Mouse (Mus musculus) retina, postnatal 1 day (tissue): ENCODE data around the gene Gramd1a.

ENCODE experiments used
- DNase-seq: peaks from one replicate; pipeline ENCODE4 v3.0.0-alpha.2; 2012

Gramd1a gene

DNA sequence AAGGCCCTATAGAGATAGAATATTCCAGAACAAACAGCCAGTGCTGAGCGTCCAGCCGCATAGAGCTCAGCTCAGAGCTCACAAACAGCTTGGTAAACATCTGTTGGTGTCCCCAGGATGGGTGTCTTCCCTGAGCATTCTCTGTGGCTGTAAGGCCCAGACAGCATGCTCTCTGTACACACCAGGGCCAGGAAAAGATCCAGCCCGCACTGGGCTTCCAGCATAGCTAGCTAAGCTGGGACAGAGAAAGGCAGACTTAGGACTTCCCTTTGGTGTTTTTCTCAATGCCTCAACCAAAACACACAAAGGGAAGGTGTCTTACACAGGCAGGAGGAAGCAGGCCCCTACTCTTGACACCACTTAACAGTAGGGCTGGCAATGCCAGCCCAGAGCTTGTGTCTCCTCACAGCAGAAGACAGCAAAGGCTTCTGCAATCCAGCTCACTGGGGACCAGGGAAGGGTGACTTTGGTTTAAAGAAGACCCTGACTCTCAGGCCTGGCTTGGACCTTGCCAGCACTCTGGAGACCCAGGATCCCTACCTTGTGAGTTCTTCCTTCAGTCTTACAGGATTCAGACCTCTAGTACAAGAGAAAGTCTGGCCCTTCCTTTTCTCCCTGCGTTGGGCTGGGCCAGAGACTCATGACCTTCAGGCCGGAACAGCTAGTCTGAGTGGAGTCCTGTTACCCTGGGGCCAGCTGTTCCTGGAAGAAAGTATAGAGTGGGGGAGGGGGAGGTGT is at the start of gene Gramd1a:
Gene Gramd1a, minus strand, starts transcription at position 601 of the 738 bp plus-strand sequence.
- no peak for DNase-seq

DNA sequence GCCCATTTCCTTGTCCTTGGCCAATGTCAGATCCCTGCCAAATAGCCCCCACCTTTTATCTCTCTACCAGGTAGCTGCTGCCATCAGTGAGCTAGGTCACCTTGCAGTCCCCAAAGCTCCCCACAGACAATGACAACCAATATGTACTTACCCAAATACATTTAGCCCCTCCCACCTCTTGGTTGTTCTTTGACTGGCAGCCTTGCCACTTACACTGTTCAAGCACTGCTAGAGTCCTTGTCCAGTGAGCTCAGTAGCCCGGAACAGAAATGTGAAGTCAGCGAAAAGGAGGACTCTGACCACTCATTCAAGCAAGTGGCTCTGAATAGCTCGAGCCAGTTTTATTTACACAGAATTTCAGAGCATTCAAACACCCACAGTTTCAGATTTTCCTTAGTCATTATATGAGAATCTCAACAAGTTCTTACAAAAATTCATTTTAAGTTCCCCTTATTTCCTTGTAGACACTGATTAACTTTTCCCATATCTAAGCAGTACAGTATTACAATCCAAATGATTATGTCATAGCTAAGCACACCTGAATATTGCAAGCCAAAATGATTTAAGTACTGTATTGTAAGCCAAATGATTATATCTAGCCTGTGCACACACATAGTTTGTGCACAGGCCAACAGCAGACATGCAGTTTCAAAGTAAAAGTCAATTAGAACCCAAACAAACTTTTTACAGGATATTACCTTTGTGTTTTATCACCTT is 40.1 kb upstream of the Gramd1a start:
- no peak for DNase-seq

DNA sequence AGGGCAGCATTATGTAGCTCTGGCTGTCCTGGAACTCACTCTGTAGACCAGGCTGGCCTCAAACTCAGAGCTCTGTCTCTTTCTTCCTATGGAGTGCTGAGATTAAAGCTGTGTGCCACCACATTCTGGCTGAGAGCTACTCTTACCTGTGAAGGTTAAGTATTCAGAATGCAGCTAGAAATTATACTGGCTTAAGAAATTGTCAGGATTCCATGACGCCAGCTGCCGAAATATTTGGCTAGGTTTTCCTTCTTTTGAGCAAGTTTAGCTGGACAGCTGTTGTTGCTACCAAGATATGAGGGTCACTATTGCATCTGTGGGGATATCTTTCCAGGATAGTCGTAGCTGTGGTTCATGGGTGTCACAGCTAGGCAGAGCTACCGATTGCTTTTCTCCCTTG is 29.0 kb upstream of the Gramd1a start:
- DNase-seq, result no peak

DNA sequence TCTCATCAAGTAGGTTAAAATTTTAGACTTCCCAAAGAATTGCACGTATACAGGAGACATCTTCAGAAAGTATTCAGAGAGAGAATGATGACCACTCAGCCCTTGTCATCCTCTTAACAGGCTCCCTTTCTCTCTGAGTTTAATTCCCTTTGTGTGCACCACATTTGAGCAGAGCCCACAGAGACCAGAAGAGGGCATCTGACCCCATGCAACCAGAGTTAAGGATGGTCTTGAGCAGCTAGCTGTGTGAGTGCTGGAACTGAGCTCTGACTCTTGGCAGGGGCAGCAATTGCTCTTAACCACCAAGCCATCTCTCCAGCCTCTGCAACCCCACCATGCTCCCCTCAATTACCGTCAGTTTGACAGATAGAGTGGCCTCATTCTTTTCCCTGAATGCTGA is 27.2 kb upstream of the Gramd1a start:
- DNase-seq, result no peak

DNA sequence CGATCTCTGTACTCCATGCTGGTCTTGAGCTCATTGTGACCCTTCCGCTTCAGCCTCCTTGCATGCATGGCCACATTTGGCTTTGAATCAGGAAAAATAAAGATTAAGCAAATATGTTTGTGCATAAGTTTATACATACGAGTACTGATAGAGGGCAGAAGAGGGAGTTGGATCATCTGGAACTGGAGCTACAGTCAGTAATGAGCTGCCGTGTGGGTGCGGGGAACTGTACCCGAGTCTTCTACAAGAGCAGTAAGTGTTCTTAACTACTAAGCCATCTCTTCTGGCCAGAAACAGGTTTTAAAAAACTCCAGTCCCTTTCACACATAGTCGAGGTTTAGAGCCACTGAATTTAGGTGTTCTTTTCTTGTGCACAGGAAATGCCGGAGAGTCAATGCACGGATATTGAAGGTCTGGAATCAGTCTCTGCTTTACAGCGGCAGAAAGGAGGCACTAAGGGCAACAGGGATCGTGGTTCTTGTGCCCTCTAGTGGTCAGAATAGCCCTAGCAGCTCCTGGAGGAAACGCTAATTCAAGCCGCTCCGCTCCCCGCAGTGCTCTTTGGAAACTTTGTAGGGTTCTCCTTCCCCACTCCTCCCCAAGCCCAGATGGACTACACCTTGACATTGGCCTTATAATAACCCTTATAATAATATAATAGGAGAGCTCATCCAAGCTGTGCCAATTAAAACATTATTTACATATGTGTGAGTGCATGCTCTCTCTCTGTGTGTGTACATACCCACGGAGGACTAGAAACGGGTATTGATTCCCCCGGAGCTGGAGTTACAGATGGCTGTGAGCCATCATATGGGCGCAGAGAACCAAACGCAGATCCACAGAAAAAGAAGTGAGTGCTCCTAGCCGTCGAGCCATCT is 21.4 kb upstream of the Gramd1a start:
- peak; percentile 81 for DNase-seq

DNA sequence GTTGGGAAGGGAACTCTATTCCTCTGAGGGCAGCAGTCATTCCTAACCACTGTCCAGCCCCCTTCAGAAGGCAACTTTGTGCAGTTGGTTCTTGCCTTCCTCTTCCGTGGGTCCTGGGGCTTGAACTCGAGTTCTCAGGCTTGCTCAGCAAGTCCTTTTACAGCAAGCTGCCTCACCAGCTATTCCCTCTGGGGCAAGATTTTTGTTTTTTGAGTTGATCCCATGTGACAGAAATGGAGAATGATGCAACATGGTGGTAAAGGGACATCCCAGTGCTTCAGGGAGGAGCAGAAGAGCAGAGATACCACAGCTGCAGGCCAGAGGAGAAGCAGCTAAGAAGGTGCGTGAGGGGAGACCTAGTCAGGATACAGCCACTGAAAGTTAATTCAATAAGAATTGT is 19.4 kb upstream of the Gramd1a start:
- no peak for DNase-seq

DNA sequence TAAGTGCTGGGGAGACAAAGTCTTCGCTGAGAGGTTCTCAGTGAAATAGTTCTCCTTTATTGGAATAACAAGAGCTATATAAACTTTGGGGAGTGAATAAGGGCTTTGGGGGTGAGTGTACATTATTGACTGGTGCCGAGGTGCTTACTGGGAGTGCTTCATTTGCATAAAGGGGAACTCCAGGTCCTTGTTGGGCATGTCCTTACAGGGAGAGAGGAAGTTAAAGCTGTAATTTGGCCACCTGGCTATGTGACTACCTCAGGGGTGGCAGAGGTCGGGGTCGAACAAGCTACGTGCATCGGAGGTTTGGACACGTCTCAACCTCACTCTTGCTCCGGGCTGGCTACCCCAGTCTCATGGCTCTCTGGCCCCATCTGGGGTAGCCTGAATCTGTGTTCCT is 18.8 kb upstream of the Gramd1a start:
- no peak for DNase-seq

DNA sequence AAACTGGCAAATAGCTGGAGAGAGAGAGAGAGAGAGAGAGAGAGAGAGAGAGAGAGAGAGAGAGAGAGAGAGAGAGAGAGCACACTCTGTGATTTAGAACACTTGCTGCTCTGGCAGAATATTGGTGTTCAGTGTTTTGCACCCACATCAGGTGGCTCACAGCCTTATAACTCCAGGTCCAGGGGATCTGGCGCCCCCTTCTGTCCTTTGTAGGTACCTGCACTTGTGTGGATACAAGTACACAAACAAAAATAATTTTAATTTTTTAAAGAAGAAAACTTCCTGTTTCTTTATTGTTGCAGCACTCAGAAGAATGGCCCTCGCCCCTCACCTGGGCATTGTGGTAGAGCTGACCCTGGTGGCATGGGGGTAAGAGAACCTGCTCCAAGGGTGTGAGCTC is 16.5 kb upstream of the Gramd1a start:
- DNase-seq, result peak; percentile 58

DNA sequence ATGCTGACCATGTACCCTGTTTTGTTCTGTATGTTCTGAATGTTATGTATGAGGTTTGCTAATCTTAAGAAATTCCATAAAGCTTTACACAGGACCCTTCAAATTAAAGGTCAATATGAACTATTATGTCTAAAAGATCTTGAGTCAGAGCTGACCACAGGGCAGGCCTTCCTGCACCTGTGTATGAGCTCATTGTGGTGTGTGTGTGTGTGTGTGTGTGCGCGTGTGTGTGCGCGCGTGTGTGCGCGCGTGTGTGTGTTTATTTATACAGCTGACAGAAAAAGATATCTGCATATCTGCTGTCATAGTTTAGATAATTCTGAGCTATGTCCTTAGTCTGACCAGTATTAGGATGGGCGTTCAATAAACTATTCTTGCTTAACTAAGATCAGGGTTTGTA is 14.8 kb upstream of the Gramd1a start:
- no peak for DNase-seq

DNA sequence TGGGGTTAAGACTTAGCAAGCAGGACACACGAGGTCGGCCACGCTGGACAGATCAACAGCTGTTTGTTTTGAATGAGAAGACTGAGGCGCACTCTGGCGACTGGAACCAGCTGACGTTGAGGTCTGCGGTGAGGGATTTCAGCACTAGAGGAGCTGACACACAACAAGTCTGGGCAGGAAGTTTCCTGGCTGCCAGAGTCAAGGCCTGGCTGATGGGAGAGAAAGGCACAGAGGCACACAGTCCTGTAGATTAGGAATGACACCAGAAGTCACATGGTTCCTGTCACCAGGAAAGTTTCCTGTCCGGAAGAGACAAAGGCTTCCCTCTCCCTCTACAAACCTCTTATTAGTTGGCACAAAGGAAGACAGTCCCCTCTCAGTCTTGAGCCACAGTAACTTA is 12.7 kb upstream of the Gramd1a start:
- no peak for DNase-seq

DNA sequence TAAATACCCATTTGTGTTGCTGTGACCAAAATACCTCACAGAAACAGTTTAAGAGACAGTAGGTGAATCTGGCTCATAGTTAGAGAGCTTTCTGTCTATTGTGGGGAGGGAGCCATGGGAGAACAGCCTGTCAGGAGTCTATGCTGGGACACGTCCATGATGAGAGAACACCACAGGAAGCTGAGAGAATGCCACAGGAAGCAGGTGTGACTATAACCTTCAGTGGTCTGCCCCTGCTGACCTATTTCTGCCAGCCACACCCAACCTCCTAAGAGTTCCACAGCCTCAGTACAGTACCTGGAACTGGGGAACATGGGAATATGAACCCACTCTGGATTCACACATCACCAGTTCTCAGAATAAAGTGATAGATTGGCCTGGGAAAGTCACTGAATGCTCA is 9.1 kb upstream of the Gramd1a start:
- DNase-seq, result no peak

DNA sequence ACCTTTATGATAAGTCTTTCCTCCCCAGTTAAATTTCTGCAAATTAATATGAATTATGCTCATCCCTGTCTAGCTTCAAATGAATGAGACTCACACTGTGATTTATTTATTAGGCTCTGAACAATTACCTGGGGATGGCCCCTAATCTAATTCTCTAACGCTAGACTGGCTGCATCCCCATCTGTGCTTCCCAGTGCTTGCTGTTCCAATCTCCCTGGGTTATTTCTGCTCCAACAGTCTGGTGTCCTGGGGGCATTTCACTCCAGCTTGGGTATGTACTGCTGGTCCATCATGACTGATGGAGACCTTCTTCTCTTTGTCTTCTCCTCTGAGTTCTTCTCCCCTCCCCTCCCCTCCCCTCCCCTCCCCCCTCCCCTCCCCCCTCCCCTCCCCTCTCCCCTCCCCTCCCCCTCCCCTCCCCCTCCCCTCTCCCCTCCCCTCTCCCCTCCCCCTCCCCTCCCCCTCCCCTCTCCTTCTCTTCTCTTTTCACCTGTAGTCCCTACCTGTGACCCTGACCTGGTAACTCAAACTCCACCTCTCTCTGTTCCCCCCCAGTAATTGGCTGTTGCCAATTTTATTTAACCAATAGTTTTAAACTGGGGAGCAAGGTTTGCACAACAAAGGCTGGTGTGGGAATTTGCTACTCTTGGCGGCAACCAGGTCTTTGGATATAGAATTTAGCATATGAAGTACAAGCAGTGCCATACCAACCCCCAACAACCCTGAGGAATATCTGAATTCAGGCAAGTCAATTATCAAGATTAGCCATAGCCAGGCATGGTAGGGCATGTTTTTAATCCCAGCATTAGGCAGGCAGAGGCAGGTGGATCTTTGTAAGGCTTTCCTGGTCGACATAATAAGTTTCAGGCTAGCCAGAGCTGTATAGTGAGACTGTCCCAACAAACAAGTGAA is 8.2 kb upstream of the Gramd1a start:
- DNase-seq, result peak; percentile 81

DNA sequence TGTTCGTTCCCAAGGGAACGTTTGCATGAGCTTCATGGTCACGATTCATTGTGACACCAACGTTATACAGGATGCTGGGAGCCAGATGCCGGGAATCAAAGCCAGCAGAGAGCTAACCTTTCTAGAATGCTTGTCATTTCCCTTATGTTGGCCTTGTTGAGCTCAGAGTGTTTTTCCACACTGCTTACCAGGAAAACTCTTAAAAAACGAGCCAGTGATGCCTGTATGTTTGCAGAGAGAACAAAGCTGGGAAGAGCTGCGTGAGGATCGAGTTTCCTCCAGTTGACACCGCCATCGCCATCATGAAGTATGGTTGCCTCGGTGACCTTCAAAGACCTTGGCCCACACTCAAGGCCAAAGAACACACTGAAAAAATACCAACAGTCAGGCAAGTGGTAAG is 6.6 kb upstream of the Gramd1a start:
- peak; percentile 15 for DNase-seq

DNA sequence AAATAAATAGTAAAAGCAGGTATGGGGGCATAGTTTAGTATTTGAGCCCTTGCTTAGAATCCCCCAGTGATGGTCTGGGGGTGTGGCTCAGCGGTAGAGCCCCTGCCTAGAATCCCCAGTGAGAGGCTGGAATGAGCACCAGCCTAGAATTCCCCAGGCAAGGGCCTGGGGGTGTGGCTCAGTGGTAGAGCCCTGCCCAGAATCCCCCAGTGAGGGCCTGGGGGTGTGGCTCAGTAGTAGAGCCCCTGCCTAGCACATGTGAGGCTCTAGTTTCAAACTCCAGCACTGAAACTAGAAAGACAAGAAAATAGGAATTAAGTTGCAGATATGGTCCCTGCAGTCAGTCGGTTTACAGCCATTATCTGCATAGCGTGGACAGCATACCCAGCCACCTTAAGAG is 6.1 kb upstream of the Gramd1a start:
- no peak for DNase-seq

DNA sequence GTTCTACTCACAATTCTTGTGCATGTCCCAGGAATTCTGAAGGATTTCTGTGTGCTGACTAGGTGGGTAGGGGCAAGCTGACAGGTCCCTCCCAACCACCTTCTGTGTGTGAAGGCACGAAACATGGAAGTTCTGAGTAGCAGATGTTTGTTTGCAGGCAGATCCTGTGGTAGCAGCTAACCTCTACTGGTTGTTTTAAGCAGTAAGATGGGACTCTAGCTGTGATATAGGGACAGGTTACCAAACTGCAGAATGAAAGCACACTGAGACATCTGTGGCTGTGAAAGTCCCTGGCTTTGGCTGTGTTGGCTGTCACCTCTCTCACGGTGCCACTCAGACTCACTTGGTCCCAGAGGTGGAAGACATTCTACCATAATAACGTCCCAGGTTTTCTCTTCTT is 5.5 kb upstream of the Gramd1a start:
- DNase-seq, result no peak

DNA sequence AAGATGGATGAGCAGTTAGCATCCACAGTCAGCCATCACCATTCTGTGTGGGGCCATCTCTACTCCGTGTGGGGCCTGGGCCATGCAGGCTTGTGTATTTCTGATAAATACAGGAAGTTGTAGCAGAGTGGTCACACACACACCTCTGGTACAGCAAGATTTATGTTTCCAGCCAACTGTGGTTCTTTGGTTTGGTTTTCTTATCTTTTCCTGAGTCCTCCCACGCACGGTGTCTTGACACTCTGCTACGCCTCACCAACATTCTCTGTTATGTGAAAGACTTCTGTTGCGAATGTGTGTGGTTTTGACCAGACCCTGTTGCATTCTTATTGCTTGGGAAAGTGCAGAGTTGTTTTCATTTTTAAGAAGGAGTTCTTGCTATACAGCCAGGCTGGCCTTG is 5.1 kb upstream of the Gramd1a start:
- DNase-seq, result no peak

DNA sequence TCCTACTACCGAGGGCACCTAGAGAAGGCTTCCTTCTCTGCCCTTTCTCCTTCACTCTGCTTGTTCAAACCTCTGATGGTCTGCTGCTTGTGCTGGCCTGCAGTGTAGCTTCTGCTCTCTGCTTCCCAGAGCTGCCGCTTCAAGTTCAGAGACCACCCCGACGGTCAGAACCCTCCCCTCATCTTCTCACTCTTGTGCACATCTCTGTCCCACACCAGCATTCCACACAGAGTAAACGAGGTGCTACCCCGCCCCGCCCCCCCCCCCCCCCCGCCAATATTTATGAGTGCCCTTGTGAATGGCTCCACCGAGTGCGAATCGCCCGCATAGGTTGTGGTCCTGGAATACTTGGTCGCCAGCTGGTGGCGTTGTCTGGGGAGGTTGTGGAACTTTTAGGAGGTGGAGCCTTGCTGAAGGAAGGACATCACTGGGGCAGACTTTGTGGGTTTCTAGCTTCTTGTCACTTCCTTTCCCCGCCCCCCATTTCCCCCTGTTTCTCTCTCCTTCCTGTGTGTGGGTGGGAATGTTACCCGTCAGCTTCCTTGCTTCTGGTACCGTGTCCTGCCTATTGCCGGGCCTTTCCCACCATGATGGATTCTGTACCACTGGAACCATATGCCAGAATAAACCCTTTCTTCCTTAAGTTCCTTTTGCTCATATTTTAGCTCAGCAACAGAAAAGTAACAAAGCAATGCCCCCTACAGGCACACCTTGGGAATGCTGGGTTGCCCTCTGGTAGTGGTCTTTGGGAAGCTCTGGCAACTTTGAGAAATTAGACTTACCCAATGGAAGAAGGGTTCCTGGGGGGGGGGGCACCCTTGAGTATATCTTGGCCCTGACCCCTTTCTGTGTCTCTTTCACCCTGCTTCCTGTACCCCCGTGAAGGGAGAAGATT is 585 bp upstream of the Gramd1a start:
- peak; percentile 51 for DNase-seq

DNA sequence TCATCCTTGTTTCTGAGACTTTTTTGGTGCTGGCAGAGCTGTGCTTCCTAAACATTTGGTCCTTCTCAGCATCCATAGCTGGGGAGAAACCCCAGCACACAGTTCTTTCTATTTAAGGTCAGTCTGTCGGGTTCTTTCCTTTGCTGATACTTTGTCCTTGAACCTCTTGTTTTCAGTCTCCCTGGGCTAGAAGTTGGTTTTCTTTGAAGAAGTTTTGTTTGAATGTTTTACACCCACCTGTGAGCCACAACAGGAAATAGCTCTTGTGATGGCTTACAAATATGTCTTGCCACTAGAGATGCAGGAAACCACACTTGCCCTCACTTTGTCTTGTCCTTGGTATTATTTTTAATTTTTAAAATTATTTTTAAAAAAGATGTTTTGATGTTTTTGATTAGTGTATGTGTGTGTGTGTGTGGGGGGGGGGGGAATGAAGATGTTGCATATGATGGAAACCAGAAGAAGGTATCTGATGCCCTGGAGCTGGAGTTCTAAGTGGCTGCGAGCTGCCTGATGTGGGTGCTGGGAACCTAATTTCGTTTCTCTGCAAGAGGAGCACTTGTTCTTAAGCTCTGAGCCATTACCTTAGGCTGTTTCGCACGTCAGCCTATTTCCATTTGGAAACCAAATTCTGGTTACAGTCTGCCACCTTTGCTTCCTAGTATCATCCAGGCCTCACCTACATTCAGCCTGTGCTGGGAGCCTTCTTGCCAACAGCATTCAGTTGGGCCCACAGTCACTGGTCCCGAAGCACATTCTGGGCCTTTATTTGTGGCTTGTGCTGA is 2.0 kb downstream of the Gramd1a start:
- DNase-seq, result no peak

DNA sequence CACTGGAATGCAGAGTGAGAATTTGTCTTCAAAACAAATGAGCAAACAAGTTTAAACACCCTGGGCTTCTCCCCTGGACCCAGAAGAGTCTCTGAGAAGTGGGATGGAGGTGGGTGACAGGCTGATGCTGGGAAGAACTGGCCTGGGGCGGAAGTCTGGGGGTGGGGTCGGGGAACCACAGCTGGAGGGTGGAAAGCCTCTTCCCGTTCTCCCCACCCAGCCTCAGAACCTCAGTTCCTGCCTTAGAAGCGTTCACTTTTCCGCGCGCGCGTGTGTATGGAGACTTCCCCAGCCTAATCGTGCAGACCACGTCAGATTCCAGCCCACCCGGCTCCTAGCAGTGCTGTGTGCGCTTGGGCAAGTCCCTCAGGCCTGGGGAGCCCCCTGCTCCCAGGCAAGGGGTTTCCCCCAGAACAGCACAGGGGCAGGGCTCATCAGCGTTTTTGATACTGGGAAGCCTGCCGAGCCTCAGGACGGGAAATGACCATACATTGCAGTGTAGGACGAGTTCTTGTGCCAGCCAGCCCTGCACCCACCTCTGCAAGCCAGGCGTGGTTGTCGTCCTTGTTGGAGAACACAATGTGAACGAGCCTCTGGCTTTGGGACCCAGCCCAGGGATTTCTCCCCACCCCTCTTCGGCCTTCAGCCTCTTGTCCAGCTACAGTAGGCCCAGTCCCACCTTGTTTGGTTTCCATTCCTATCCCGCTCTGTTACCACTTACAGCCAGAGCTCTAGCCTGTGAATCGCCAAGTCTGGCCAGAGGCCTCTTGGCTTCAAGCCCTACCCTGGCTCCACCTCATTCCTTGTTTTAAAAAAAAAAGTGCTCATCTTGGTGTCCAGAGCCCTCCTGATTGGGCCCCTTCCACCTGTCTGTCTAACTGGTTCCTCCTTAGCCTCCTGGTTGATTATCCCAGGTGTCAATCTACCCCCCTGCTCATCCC is 4.1 kb downstream of the Gramd1a start:
- peak; percentile 64 for DNase-seq
